Mouse (Mus musculus) liver, embryonic 14 days (tissue): ENCODE measurements around the gene Gm20826. TPM values are rescaled to one million over a fixed set of nuclear protein-coding genes. Genes with fewer than 3 reads are reported as not detected.

ENCODE experiments used
- polyA plus RNA-seq: library from polyadenylated mRNA; depleted of rRNA; stranded (reverse); fragments of >200 nt; gene quantifications from 2 replicates; pipeline ENCODE4 v1.2.3, GENCODE M21; 2012; rRNA removed

Gm20826 gene
- polyA plus RNA-seq, result 0.01 TPM in 1 of 2 replicates, not detected in the other

DNA sequence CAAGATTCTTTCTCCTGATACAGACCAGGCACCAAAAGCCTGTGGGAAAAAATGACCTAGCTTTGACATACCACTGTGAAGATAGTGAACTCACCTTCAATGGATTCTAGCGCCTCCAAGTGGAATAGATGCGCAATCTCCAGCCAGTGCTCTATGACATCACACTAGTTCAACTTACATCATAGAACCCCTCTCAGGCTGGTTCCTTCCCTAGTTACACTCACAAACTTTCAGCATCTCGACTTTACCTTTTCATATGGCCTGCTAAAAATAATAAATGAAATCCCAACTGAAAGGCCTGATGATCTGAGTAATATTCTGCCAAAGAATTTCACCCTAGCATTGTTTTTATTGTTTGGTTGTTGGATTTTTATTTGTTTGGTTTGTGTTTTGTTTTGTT is at the start of gene Gm20826:
Gene Gm20826, minus strand, starts transcription at position 101 of the 400 bp plus-strand sequence.

Other genes with a start within 250 kb of the Gm20826 start
- not detected in 2 replicates for gene Gm21788, start 233.5 kb downstream of the Gm20826 start, polyA plus RNA-seq
- gene Gm28576, start 84.5 kb upstream of the Gm20826 start, polyA plus RNA-seq, result not detected in 2 replicates